Mouse (Mus musculus): ENCODE measurements around the gene St3gal3.
A peak's percentile ranks its signal among the peaks of the same experiment; 100 is the strongest.

The St3gal3 gene

GRCm38 (mm10) chr4:117928234-117928633, 206.5 kb downstream of the St3gal3 start:
- peak; percentile 49 for DNase-seq (ENCODE audit: low read depth, low spot score)

- no peak for DNase-seq (ENCODE audit: low read depth, low spot score)
Observed at GRCm38 (mm10) chr4:117926545-117927482, 207.9 kb downstream of the St3gal3 start.

GRCm38 (mm10) chr4:117924916-117925315, 209.8 kb downstream of the St3gal3 start:
- DNase-seq (ENCODE audit: low read depth, low spot score), result no peak

GRCm38 (mm10) chr4:117923450-117923849, 211.3 kb downstream of the St3gal3 start:
- DNase-seq (ENCODE audit: low read depth, low spot score), result no peak

GRCm38 (mm10) chr4:117921358-117921757, 213.4 kb downstream of the St3gal3 start:
- no peak for DNase-seq (ENCODE audit: low read depth, low spot score)

GRCm38 (mm10) chr4:117918762-117919161, 216.0 kb downstream of the St3gal3 start:
- no peak for DNase-seq (ENCODE audit: low read depth, low spot score)

- DNase-seq (ENCODE audit: low read depth, low spot score), result no peak
Observed at GRCm38 (mm10) chr4:117918261-117918660, 216.5 kb downstream of the St3gal3 start.

GRCm38 (mm10) chr4:117917847-117918246, 216.9 kb downstream of the St3gal3 start:
- no peak for DNase-seq (ENCODE audit: low read depth, low spot score)

GRCm38 (mm10) chr4:117917402-117917801, 217.3 kb downstream of the St3gal3 start:
- DNase-seq (ENCODE audit: low read depth, low spot score), result no peak

GRCm38 (mm10) chr4:117916386-117916785, 218.3 kb downstream of the St3gal3 start:
- no peak for DNase-seq (ENCODE audit: low read depth, low spot score)

- DNase-seq (ENCODE audit: low read depth, low spot score), result no peak
Observed at GRCm38 (mm10) chr4:117915489-117916105, 219.1 kb downstream of the St3gal3 start.

GRCm38 (mm10) chr4:117914591-117915442, 219.9 kb downstream of the St3gal3 start, which contains the start of gene Ipo13:
Gene Ipo13 (minus strand): TSS chr4:117914999.
- peak; percentile 87 for DNase-seq (ENCODE audit: low read depth, low spot score)

- no peak for DNase-seq (ENCODE audit: low read depth, low spot score)
Observed at GRCm38 (mm10) chr4:117914031-117914430, 220.7 kb downstream of the St3gal3 start.

- DNase-seq (ENCODE audit: low read depth, low spot score), result no peak
Observed at GRCm38 (mm10) chr4:117913421-117913820, 221.3 kb downstream of the St3gal3 start.

- DNase-seq (ENCODE audit: low read depth, low spot score), result no peak
Observed at GRCm38 (mm10) chr4:117912685-117913273, 221.9 kb downstream of the St3gal3 start.

GRCm38 (mm10) chr4:117912131-117912561, 222.6 kb downstream of the St3gal3 start:
- DNase-seq (ENCODE audit: low read depth, low spot score), result no peak

- no peak for DNase-seq (ENCODE audit: low read depth, low spot score)
Observed at GRCm38 (mm10) chr4:117908834-117909453, 225.8 kb downstream of the St3gal3 start.

- no peak for DNase-seq (ENCODE audit: low read depth, low spot score)
Observed at GRCm38 (mm10) chr4:117906196-117906595, 228.5 kb downstream of the St3gal3 start.

- no peak for DNase-seq (ENCODE audit: low read depth, low spot score)
Observed at GRCm38 (mm10) chr4:117904761-117905160, 230.0 kb downstream of the St3gal3 start.

GRCm38 (mm10) chr4:117904094-117904493, 230.6 kb downstream of the St3gal3 start:
- DNase-seq (ENCODE audit: low read depth, low spot score), result no peak

- DNase-seq (ENCODE audit: low read depth, low spot score), result no peak
Observed at GRCm38 (mm10) chr4:117898111-117898510, 236.6 kb downstream of the St3gal3 start.

Data from c-Kit-negative CD71-positive TER-119-positive erythroid progenitor cells, embryonic 14.5 days (primary cell).